Mouse (Mus musculus): ENCODE data around the gene Adgrd1. TPM values are rescaled to one million over a fixed set of nuclear protein-coding genes. Genes with fewer than 3 reads are reported as not detected.

Adgrd1 gene
- total and polyA plus RNA-seq, 2 experiments from 2014 or later: 0.17 to 0.77 TPM

- no peak overlapping the region for H3K4me3 ChIP-seq (ENCODE audit: low read depth, low read length)
- H3K27ac ChIP-seq (ENCODE audit: low read depth, low read length): no peak overlapping the region
- no peak overlapping the region for H3K4me2 ChIP-seq (ENCODE audit: low read depth, low read length, poor library complexity, severe bottlenecking)
- TF ChIP-seq CTCF (IDR thresholded peaks at IDR 0.05): no peak
- no peaks in the 10 kb centered on the region for H3K27me3 ChIP-seq (ENCODE audit: insufficient read depth, low read length)
- peaks cover 6% of the 10 kb centered on the region; the same call in 1 of the 2 replicates for H3K4me1 ChIP-seq (ENCODE audit: insufficient read depth, low read length)
- no peak for ATAC-seq (ENCODE audit: low FRiP score)
- DNase-seq (ENCODE audit: low spot score): no peak
- 63% methylated on average over 5 of the region's 5 CpGs for WGBS
- no peak overlapping the region for H3K9ac ChIP-seq (replicated peaks; ENCODE audit: low read length, poor library complexity, severe bottlenecking)
- no peaks in the 10 kb centered on the region for H3K9me3 ChIP-seq (ENCODE audit: low read length)
- H3K36me3 ChIP-seq (ENCODE audit: insufficient read depth, low read length): no peaks in the 10 kb centered on the region
Measured at GRCm38 (mm10) chr5:129244392-129244791, 147.8 kb downstream of the Adgrd1 start.

GRCm38 (mm10) chr5:129249080-129249479 is 152.5 kb downstream of the Adgrd1 start:
- Histone ChIP-seq H3K9ac (replicated peaks; ENCODE audit: low read length, poor library complexity, severe bottlenecking) (no peak overlapping the region), H3K27ac (ENCODE audit: low read depth, low read length) (no peak overlapping the region), H3K4me3 (ENCODE audit: low read depth, low read length) (no peak overlapping the region), H3K4me2 (ENCODE audit: low read depth, low read length, poor library complexity, severe bottlenecking) (no peak overlapping the region), H3K4me1 (ENCODE audit: insufficient read depth, low read length) (no peaks in the 10 kb centered on the region), H3K9me3 (ENCODE audit: low read length) (no peaks in the 10 kb centered on the region), H3K36me3 (ENCODE audit: insufficient read depth, low read length) (no peaks in the 10 kb centered on the region), H3K27me3 (ENCODE audit: insufficient read depth, low read length) (no peaks in the 10 kb centered on the region)
- DNase-seq (ENCODE audit: low spot score): no peak
- no peak for TF ChIP-seq CTCF (IDR thresholded peaks at IDR 0.05)
- ATAC-seq (ENCODE audit: low FRiP score): no peak
- 81% methylated on average over 8 of the region's 8 CpGs for WGBS

Other genes with a start within 250 kb of the Adgrd1 start
- 22.7 and 29.1 TPM in 2 replicates for gene Rimbp2, start 143.3 kb upstream of the Adgrd1 start, total RNA-seq (2014; rRNA removed)
- 5.2 and 6.1 TPM in 2 replicates for gene Rimbp2, start 143.3 kb upstream of the Adgrd1 start, polyA plus RNA-seq (2015; fragmentation: Nextera tagmentation; extraction: Ambion mirVana)
- gene Stx2, start 88.2 kb upstream of the Adgrd1 start, total RNA-seq (2014; rRNA removed): 15.5 and 15.9 TPM in 2 replicates
- gene Stx2, start 88.2 kb upstream of the Adgrd1 start, polyA plus RNA-seq (2015; fragmentation: Nextera tagmentation; extraction: Ambion mirVana): 11.9 and 12.0 TPM in 2 replicates
- 183 and 191 TPM in 2 replicates for gene Ran, start 76.7 kb upstream of the Adgrd1 start, total RNA-seq (2014; rRNA removed)
- 287 and 295 TPM in 2 replicates for gene Ran, start 76.7 kb upstream of the Adgrd1 start, polyA plus RNA-seq (2015; fragmentation: Nextera tagmentation; extraction: Ambion mirVana)

All from midbrain, postnatal 0 days (tissue).